Mouse (Mus musculus) ES-E14 (cell line): ENCODE data around the gene Top3a. TPM values are rescaled to one million over a fixed set of nuclear protein-coding genes. Genes with fewer than 3 reads are reported as not detected.
"Not testable (repeated sequence)": the region's sequence is repeated elsewhere in the genome, so short reads cannot be mapped to it uniquely, and the experiment has no call there.

Experiments used
- DNase-seq: peaks from one replicate; pipeline ENCODE4 v3.0.0-alpha.2; 2013; ENCODE audit warnings: low read depth, low spot score
- H3K27ac ChIP-seq: 2 replicates; pipeline ENCODE4 v1.5.1; 2012; ENCODE audit warnings: low read depth, mild to moderate bottlenecking, low read length, moderate library complexity, mixed read lengths; ENCODE audit not compliant: poor library complexity, insufficient read depth, severe bottlenecking
- H3K36me3 ChIP-seq: 2 replicates; pipeline ENCODE4 v1.6.1; 2012; ENCODE audit warnings: mild to moderate bottlenecking, low read length, moderate library complexity, mixed read lengths; ENCODE audit not compliant: control insufficient read depth, poor library complexity, insufficient read depth, severe bottlenecking
- H3K4me1 ChIP-seq, 2 experiments: fragments of 150-350 bp in 1 of 2; sonication (generic) in 1 of 2; 2 replicates each; pipeline ENCODE4 v1.6.1; 2012; ENCODE audit warnings: low read length in 2 of 2, mild to moderate bottlenecking in 1 of 2, mixed read lengths in 1 of 2; ENCODE audit not compliant: control insufficient read depth in 2 of 2, insufficient read depth in 2 of 2, poor library complexity in 1 of 2
- H3K4me3 ChIP-seq, 2 experiments: fragments of 150-350 bp in 1 of 2; sonication (generic) in 1 of 2; 2 replicates each; pipeline ENCODE4 v1.5.1; 2012; ENCODE audit warnings: low read length in 2 of 2, low read depth in 1 of 2, mild to moderate bottlenecking in 1 of 2, mixed read lengths in 1 of 2; ENCODE audit not compliant: insufficient read depth in 1 of 2, poor library complexity in 1 of 2, severe bottlenecking in 1 of 2
- H3K9ac ChIP-seq: 2 replicates; pipeline ENCODE4 v1.6.1; 2012; ENCODE audit warnings: low read depth, mild to moderate bottlenecking, low read length, mixed read lengths; ENCODE audit not compliant: poor library complexity, insufficient read depth, severe bottlenecking
- H3K9me3 ChIP-seq: fragments of 150-350 bp; sonication (generic); 2 replicates; pipeline ENCODE4 v1.6.1; 2012; ENCODE audit warnings: low read depth, mild to moderate bottlenecking, low read length; ENCODE audit not compliant: control insufficient read depth, insufficient read depth
- CHD2 ChIP-seq: IDR thresholded peaks from 2 replicates; pipeline ENCODE4 v1.6.1; 2014; ENCODE audit warnings: mild to moderate bottlenecking, low read depth, low read length, inconsistent platforms
- HCFC1 ChIP-seq: IDR thresholded peaks from 2 replicates; pipeline ENCODE4 v1.6.1; 2012; ENCODE audit warnings: low read length, inconsistent platforms, borderline replicate concordance; ENCODE audit not compliant: insufficient read depth
- MAFK ChIP-seq: IDR thresholded peaks from 2 replicates; pipeline ENCODE4 v1.6.1; 2014; ENCODE audit warnings: mild to moderate bottlenecking, low read depth, low read length, inconsistent platforms; ENCODE audit not compliant: insufficient read depth
- ZC3H11A ChIP-seq: IDR thresholded peaks from 2 replicates; pipeline ENCODE4 v1.6.1; 2012; ENCODE audit warnings: low read depth, mild to moderate bottlenecking, inconsistent platforms, low read length, borderline replicate concordance
- ZNF384 ChIP-seq: IDR thresholded peaks from 2 replicates; pipeline ENCODE4 v1.6.1; 2012; ENCODE audit warnings: low read depth, low read length, inconsistent platforms
- in situ Hi-C, 2 experiments: fragments of 600-800 bp; cut with MboI; formaldehyde crosslinking; loops; one replicate each; pipeline ENCODE4 v1.15.1; 2025; ENCODE audit warnings: low sequenced_read_pairs in 2 of 2, inconsistent platforms in 1 of 2; ENCODE audit not compliant: unreplicated experiment in 2 of 2
- total RNA-seq: library from RNA; depleted of rRNA; stranded (reverse); fragments of 300-350 nt; gene quantifications from 2 replicates; pipeline ENCODE4 v1.2.3, GENCODE M21; 2012; rRNA removed

The Top3a gene
- total RNA-seq = 19.7 and 20.0 TPM in 2 replicates

DNA sequence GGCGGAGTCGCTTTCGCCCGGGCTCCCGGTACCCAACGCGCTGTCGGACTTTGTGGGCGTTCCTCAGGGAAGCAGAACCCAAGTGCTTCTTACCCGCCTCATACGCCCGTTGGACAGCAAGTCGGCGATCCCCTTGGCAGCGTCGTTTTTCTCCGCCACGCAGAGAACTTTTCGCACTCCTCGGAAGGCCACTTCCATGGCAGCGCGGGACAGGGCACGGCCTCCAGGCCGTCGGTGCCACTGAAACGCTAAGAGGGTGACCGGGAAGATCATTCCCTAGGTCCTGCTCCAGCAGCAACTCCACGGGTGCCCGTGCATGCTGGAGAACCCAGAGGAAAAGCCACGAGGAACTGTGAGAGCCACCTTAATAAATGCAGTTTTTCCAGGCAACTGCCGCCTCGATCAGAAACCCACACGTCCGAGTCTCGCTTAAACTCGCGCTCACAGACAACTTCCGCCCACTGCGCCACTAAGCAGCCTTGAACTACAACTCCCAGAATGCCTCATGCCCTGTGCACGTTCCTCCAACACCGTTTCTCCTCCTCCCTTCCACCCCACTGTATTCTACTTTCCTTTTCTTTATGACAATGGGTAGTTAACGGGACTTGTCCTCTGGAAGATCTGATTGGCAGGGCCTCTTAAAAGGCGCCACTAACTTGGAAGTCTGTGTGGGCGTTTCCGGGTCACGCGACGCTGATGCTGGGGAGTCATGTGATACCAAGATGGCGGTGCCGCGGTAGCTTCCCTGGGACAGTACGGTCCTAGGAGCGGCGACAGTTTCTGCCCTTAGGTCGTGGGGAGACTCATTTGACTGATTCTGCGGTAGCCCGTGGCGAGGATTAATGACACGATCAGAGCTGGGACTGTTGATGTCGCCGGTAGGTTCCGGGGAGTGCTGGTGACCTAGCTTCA, at the start of gene Top3a, which contains the start of gene Smcr8:
Top3a (minus strand) TSS at position 537 of the 912 bp plus-strand sequence.
Smcr8 (plus strand) TSS at position 696 of the 912 bp plus-strand sequence.
- Histone ChIP-seq H3K9ac (peak within 1 kb of the TSS; percentile 95), H3K9me3 (no peaks in the 10 kb centered on the region), H3K36me3 (peaks cover 21% of the 10 kb centered on the region), H3K4me3 (peak within 1 kb of the TSS; percentile 89 to 94), H3K27ac (peak within 1 kb of the TSS; percentile 82), H3K4me1 (peaks cover 5 to 9% of the 10 kb centered on the region in 2 experiments; a peak in 3 of 4 replicates)
- in situ Hi-C loops = no loop called here
- DNase-seq = peak; percentile 94
- TF ChIP-seq HCFC1 (peak; percentile 97), CHD2 (peak; percentile 84), MAFK (no peak)

DNA sequence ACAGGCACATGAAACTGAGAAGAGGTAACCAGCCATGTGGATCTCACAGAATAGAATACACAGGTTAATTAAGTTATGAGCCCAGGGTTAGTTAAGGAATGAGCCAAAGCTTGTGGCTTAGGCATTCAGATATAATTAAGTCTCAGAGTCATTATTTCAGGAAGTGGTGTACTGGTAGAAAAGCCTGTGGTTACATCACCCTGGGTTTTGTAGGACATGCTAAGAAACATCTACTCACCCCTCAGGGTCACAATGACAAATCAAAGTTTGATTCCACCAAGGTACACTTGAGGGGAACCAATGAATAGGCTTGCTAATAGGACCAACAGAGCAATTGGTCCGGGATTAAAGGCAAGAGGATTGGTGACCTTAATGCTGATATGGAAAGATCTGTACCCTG, 49.5 kb upstream of the Top3a start:
- H3K27ac ChIP-seq = no peak overlapping the region
- no peak for TF ChIP-seq ZC3H11A
- no peak for TF ChIP-seq ZNF384
- no peak for TF ChIP-seq HCFC1
- TF ChIP-seq CHD2 = no peak
- TF ChIP-seq MAFK = no peak
- no peak overlapping the region for H3K4me3 ChIP-seq
- DNase-seq = no peak
- in situ Hi-C loops = no loop called here
- no peaks in the 10 kb centered on the region for H3K9me3 ChIP-seq
- H3K4me1 ChIP-seq = peaks cover 0 to 2% of the 10 kb centered on the region in 2 experiments; a peak in 1 of 4 replicates
- no peak overlapping the region for H3K9ac ChIP-seq
- no peaks in the 10 kb centered on the region for H3K36me3 ChIP-seq

DNA sequence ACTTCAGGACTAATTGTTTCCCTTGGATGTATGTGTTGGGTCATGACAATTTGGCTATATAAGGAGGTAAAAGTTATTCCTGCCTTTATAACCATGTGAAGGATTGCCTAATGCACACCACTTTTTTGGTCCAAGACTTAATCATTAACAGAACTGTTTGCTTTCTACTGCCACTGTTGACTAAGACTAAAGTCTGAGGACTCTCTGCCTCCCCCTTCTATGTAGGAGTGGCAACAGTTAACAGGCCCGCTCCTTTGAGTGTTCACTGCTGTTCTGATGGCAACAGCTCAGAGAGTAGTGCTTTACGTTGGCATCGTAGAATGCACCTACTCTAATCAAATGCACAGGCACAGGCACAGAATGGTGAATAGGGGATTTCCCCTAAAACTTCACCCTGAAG, 48.0 kb upstream of the Top3a start:
- no peaks in the 10 kb centered on the region for H3K4me1 ChIP-seq
- no peak overlapping the region for H3K4me3 ChIP-seq
- H3K9me3 ChIP-seq = no peaks in the 10 kb centered on the region
- in situ Hi-C loops = no loop called here
- TF ChIP-seq MAFK = no peak
- no peak for TF ChIP-seq ZC3H11A
- no peak for TF ChIP-seq ZNF384
- TF ChIP-seq CHD2 = no peak
- no peak for TF ChIP-seq HCFC1
- no peak overlapping the region for H3K9ac ChIP-seq
- DNase-seq = no peak
- H3K27ac ChIP-seq = no peak overlapping the region
- no peaks in the 10 kb centered on the region for H3K36me3 ChIP-seq

DNA sequence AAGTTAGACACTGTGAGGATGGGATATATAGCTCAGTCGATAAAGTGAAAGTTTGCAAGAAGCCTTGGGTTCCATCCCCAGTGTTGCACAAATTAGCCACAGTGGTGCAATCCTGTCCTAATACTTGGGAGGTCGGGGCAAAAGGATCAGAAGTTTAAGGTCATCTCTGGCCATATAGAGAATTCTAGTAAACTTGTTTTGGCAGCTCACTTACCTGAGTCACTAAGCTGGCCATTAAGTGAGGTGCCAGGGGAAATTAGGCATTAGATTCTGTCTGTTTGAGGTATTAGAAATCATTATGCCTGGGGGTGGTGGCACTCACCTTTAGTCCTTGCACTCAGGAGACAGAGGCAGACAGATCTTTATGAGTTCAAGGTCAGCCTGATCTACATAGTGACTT, 46.6 kb upstream of the Top3a start:
- DNase-seq = no peak
- Histone ChIP-seq H3K27ac (no peak overlapping the region), H3K4me1 (no peaks in the 10 kb centered on the region), H3K36me3 (no peaks in the 10 kb centered on the region), H3K4me3 (no peak overlapping the region), H3K9me3 (no peaks in the 10 kb centered on the region), H3K9ac (no peak overlapping the region)
- in situ Hi-C loops = no loop called here
- TF ChIP-seq ZNF384 = no peak
- no peak for TF ChIP-seq MAFK
- TF ChIP-seq ZC3H11A = no peak
- no peak for TF ChIP-seq CHD2
- TF ChIP-seq HCFC1 = no peak

DNA sequence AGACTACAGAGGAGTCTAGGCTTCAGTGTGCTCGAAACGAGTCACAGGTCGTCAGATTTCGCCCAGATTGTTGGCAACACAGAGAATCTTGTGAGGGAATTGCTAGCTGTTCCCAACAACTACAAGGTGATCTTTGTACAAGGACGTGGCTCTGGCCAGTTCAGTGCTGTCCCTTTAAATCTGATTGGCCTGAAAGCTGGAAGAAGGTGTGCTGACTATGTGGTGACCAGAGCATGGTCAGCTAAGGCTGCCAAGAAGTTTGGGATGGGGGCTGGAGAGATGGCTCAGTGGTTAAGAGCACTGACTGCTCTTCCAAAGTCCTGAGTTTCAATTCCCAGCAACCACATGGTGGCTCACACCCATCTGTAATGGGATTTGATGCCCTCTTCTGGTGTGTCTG, 39.2 kb upstream of the Top3a start:
- no peak for DNase-seq
- H3K27ac ChIP-seq = no peak overlapping the region
- no peak overlapping the region for H3K4me3 ChIP-seq
- H3K9ac ChIP-seq = no peak overlapping the region
- in situ Hi-C loops = no loop called here
- no peaks in the 10 kb centered on the region for H3K4me1 ChIP-seq
- H3K9me3 ChIP-seq = no peaks in the 10 kb centered on the region
- TF ChIP-seq CHD2 = no peak
- TF ChIP-seq ZNF384 = no peak
- TF ChIP-seq MAFK = no peak
- TF ChIP-seq ZC3H11A = no peak
- TF ChIP-seq HCFC1 = no peak
- H3K36me3 ChIP-seq = no peaks in the 10 kb centered on the region

DNA sequence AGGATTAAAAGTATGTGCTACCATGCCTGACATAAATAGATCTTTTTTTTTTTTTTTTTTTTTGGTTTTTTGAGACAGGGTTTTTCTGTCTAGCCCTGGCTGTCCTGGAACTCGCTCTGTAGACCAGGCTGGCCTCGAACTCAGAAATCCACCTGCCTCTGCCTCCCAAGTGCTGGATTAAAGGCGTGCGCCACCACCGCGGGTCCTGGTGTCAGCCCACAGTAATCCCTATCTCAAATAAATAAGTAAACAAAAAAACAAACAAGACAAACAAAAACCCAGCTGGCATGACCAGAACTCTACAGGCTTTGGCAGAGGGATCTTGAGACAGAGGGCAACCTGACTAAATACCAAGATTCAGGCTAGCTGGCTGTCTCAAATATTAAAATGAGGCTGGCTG, 34.5 kb upstream of the Top3a start, which contains the start of gene Shmt1:
Shmt1 (minus strand) TSS at position 101 of the 400 bp plus-strand sequence.
- peak within 1 kb of the TSS; percentile 77 to 79 for H3K4me3 ChIP-seq
- H3K4me1 ChIP-seq, in situ Hi-C loops, H3K36me3 ChIP-seq, H3K9me3 ChIP-seq, DNase-seq: not testable (repeated sequence)
- H3K9ac ChIP-seq = peak within 1 kb of the TSS; percentile 88
- H3K27ac ChIP-seq = peak within 1 kb of the TSS; percentile 61
